Mouse (Mus musculus): ENCODE measurements at regions not wholly inside any gene's neighbourhood (a gene's known extent, or its start where the extent isn't known, plus 50 kb on each side); places are given as distances from the start of the nearest gene placed in this dataset.

GRCm38 (mm10) chr7:37089726-37090125 lies 391.8 kb downstream of the Tshz3 start:
- DNase-seq (ENCODE audit: extremely low read depth, low read depth) = no peak

- no peak for DNase-seq (ENCODE audit: extremely low read depth, low read depth)
These were observed 394.7 kb downstream of the Tshz3 start for GRCm38 (mm10) chr7:37092572-37092971.

DNA sequence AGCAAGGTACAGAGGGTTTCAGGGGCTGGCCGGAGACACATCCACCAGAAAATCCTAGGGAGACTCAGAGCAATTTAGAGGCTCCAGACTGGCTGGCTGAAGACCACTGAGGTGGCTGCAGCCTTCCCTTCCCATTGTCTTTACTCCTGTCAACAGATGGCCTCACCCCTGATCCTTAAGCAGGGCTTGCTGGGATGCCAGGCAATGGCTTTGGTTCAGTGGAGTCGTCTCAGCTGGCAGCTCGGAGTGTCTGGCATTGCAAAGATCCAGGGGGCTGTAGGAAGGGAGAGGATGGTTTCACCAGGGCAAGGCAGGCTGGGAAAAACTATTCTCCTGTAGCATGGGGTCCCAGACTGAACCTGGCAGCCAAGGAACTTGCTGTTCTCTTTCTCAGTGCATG lies 395.8 kb downstream of the Tshz3 start:
- no peak for DNase-seq (ENCODE audit: extremely low read depth, low read depth)

DNA sequence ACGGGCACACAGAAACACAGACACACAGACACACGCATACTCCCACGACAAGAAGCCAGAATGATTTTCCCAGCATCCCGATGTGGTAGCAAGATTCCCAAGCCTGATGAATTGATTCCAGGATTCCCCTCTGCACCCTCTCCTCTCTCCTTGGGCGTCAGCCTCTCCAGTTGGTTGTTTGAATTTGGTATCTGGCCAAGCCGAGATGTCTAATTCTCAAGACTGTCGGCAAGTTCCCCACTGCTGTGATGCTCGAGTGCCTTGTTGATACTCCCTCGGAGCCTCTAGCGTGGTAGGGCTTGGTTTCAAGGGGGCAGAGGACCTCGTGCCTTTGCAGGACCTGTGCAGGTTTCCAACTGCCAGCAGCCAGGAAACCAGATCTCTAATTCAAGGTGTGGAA lies 397.9 kb downstream of the Tshz3 start:
- no peak for DNase-seq (ENCODE audit: extremely low read depth, low read depth)

- DNase-seq (ENCODE audit: extremely low read depth, low read depth) = no peak
These were observed 398.4 kb downstream of the Tshz3 start for GRCm38 (mm10) chr7:37096291-37096690.

DNA sequence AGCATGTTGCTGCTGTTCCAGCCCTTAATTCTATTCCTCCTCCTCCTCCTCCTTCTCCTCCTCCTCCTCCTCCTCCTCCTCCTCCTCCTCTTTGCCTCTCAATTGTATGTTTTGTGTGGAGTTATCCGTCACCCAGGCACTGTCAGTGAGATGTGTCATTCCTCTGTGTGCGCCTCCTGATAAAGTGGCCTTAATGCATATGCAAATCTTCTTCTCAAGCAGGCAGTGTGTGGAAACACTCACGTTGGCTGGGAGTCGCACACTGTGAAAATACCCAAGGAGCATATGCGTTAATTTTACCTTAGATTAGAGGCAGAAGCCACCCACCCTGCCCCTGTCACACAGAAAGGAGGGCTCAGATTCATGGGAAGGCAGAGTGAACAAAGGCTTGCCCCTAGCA lies 401.0 kb downstream of the Tshz3 start:
- DNase-seq (ENCODE audit: extremely low read depth, low read depth) = no peak

GRCm38 (mm10) chr7:37104671-37105070 lies 406.8 kb downstream of the Tshz3 start:
- no peak for DNase-seq (ENCODE audit: extremely low read depth, low read depth)

GRCm38 (mm10) chr7:37111071-37111470 lies 413.2 kb downstream of the Tshz3 start:
- DNase-seq (ENCODE audit: extremely low read depth, low read depth) = no peak

DNA sequence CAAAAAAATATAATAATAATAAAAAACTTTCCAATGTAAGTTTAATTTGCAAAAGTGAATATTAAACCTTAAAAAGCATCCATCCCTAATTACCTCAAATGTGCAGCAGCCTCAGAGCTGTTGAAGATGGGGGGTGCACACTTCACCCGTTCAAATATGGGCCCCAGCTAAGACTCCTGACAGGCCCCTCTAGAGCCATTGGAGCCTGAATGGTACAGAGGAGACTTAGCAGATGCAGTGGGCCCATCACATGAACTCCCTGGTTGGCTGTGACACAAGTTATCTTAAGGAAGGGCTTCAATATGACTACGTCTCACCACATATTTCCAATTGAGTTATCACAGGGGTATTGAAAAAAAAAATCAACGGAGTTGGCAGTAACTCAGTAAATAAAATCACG lies 422.9 kb downstream of the Tshz3 start:
- no peak for DNase-seq (ENCODE audit: extremely low read depth, low read depth)

GRCm38 (mm10) chr7:37140191-37140590 lies 442.3 kb downstream of the Tshz3 start:
- DNase-seq (ENCODE audit: extremely low read depth, low read depth) = no peak

GRCm38 (mm10) chr7:37142780-37143179 lies 444.9 kb downstream of the Tshz3 start:
- DNase-seq (ENCODE audit: extremely low read depth, low read depth) = no peak

DNA sequence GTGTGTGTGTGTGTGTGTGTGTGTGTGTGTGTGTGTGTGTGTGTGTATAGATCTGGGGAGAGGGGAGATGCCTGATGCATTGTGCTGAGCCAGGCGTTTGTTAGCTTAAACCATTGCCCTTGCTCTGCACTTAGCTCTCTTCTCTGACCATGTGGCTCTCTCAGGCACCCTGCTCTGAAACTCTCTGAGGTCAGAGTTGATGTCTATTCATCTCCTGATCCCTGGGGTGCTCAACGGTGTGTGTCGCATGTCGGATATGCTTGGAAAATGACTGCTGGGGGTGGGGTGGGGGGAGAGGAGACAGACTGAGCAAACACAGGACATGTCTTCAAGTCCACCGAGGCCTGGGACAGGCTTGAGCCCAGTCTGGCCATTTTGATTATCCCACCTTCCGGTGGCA lies 446.4 kb downstream of the Tshz3 start:
- no peak for DNase-seq (ENCODE audit: extremely low read depth, low read depth)

GRCm38 (mm10) chr7:37149711-37150110 lies 451.8 kb downstream of the Tshz3 start:
- no peak for DNase-seq (ENCODE audit: extremely low read depth, low read depth)

GRCm38 (mm10) chr7:37159801-37160200 lies 461.9 kb downstream of the Tshz3 start:
- DNase-seq (ENCODE audit: extremely low read depth, low read depth) = no peak

DNA sequence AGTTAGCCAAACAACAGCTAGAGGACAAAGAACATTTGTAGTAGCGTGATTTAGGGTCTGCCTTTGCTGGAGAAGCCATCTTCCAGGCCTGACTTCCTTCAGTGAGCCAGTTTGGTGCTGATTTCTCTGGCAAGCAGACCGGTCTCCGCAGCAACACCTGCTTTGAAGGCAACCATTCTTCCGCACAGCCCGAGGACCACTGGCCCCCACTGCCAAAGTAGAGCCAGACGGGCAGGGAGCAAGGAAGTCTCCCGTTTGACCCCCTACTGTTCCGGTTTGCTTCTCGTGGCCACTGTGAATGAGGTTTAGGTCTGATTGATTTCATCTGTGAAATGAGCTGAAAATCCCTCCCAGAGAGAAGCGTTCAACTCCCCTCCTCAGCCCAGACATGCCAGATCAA lies 471.0 kb downstream of the Tshz3 start:
- DNase-seq (ENCODE audit: extremely low read depth, low read depth) = no peak

DNA sequence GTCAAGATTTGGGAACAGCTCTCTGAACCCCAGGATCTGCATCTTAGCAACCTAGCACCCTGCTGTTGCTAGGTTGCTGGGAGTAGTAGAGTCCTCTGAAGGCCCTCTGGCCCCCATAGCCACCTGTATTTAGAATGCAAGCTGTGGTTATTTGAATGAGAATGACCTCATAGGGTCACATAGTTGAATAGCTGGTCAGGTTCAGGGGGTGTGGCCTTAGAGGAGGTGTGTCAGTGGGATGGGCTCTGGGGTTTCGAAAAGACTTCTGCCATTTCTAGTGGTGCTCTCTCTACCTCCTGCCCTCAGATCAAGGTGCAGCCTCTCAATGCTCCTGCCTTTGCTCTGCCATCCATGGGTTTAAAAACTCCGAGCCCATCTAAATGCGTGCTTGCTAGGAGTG lies 477.8 kb downstream of the Tshz3 start:
- DNase-seq (ENCODE audit: extremely low read depth, low read depth) = no peak

DNA sequence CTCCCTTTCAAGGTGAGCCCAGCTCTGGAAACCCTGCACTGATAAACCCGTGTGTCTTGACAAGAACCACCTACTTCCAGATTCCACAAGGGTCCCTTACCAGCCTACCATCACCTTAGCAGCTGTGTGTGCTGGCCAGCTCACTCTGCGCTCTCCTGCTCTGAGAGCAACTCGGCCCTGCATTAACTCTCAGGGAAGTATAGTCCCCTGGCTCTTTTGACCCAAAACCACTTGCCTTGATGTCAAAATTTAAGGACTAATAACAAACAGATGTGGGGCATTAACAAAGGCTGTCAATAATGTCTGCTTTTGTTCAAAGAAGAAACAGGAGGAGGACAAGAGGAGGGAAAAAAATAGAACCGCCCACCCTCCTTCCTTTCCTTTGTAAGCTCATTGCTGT lies 480.3 kb downstream of the Tshz3 start:
- DNase-seq (ENCODE audit: extremely low read depth, low read depth) = no peak

DNA sequence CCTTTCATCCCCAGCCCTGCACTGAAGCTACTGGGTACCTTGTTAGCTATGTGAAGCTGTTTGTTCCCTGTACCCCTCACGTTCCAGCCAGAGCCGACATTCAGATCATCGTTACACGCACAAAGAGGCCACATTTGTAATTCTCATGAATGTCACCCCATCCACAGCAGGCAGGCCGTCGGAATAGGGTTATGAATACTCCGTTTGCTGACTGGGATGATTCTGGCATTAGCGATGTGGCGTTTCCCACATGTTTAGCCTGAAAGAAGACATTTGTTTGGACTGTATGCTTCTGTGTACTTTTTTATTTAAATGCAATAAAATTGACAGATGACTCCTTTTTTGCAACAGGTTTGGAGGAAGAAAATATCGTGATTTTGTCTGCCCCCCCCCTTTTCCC lies 482.0 kb downstream of the Tshz3 start:
- no peak for DNase-seq (ENCODE audit: extremely low read depth, low read depth)

DNA sequence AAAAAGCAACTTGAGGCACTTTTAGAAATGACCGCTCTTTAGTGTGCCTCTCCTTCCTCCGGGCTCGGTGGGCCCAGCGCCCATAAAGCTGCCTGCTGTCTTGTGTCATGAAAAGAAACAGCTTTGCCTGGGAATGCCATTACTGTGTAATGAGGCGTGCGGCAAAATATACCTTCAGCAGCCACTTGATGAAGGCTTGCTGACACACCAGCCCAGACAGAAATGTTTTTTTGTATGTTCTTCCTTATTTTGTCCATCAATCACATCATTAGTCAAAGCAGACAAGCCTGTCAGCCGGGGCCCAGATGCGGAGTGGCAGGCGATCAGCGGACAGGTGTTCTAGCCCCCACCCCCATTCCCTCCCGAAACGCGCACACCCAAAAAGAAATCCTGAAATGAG lies 482.5 kb downstream of the Tshz3 start:
- DNase-seq (ENCODE audit: extremely low read depth, low read depth) = no peak

DNA sequence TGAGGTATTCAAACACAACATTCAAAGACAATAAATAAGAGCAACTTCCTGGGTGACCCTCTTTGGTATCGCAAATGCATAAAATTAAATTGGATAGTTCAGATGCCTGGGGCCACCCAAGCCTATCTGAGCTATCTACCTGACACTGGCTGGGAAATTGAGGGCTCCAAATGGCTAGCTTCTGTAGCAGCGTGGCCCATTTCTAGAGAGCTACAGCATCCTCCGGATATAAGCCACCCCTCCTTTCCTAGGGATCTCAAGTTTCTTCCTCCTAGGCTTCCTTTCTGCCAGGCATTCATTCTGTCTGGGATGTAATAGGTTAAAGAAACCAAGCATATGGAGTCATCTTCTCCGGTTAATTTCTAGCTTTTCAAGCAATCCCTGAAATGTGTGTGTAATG lies 483.2 kb downstream of the Tshz3 start:
- no peak for DNase-seq (ENCODE audit: extremely low read depth, low read depth)

- DNase-seq (ENCODE audit: extremely low read depth, low read depth) = no peak
These were observed 494.6 kb downstream of the Tshz3 start for GRCm38 (mm10) chr7:37192536-37192935.

DNA sequence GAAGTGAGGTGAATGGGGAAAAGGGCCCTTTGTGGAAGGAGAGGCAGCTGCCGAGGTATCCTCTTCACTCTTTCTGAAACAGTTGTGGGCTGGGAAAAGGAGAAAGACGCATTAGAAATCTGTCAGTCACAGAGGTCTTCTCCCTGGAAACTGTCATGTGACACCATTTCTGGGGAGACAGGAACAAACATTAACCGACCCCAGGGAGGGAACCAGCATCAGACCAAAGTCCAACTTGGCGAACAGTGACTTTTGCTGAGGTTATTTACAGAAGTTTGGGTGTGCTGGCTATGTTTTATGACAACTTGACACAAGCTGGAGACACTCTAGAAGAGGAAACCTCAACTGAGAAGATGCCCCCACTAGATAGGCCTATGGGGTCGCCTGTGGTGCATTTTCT lies 506.9 kb downstream of the Tshz3 start:
- no peak for DNase-seq (ENCODE audit: extremely low read depth, low read depth)

GRCm38 (mm10) chr7:37208305-37208704 lies 510.4 kb downstream of the Tshz3 start:
- no peak for DNase-seq (ENCODE audit: extremely low read depth, low read depth)

GRCm38 (mm10) chr7:37213751-37214181 lies 515.8 kb downstream of the Tshz3 start:
- no peak for DNase-seq (ENCODE audit: extremely low read depth, low read depth)
